Mouse (Mus musculus) embryo, embryonic 11 days (tissue): ENCODE results near the gene Kcnc3.

Source experiments
- DNase-seq: peaks from one replicate; pipeline ENCODE4 v3.0.0-alpha.2; 2015

Kcnc3 gene

GRCm38 (mm10) chr7:44598336-44598735 lies 7.9 kb downstream of the Kcnc3 start:
- no peak for DNase-seq

- no peak for DNase-seq
Observed at GRCm38 (mm10) chr7:44600691-44601262, 10.3 kb downstream of the Kcnc3 start.

- DNase-seq = no peak
Observed at GRCm38 (mm10) chr7:44601646-44602045, 11.2 kb downstream of the Kcnc3 start.

DNA sequence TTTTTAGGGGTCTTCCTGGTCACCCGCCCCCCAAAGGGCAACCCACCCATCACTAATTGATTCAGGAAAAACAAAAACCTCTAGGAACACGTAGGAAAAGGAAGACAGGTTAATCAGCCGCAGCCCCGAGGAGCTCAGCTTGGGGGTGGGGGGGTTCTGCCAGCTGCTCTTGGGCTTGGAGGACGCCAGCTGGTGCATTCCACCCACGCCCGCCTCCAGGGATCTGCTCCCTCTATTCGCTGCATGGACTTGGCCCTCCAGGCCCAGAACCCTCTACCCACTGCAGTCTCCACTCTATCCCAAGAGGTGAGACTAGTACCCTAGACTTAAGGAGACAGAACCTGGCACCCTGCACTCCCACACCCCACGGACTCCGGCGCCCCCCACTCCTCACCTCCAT lies 12.0 kb downstream of the Kcnc3 start:
- DNase-seq = peak; percentile 44

DNA sequence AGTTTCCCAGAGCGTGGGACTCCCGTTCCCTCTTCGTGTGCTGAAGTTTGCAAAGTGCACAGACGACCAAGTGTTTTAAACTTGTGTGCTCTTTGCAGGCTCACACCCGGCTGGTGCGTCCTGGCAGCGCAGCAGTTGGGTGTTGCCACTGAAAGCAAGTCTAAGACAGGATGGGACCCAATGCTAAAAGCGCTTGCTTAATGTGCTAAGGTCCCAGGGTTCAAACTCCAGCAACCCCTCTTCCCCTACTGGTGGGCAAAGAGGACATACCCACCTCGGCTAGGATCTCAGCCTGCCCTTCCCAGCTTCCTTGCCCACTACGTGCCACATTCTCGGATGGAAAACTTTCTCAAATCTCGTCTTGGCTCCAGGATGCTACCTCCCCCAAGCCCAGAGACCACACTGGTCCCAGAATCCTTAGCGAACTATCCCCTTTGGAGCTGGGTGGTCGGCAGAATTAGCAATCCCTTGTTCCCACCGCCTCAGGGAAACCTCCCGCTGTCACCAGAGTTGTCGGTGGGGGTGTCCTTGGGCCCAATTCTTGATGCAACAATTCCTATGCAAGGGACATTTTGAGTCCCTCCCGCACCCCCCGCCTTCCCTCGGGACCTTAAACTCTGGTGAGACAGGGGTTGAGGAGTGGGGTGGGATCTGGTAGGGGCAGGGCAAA lies 12.9 kb downstream of the Kcnc3 start:
- DNase-seq = peak; percentile 50

DNA sequence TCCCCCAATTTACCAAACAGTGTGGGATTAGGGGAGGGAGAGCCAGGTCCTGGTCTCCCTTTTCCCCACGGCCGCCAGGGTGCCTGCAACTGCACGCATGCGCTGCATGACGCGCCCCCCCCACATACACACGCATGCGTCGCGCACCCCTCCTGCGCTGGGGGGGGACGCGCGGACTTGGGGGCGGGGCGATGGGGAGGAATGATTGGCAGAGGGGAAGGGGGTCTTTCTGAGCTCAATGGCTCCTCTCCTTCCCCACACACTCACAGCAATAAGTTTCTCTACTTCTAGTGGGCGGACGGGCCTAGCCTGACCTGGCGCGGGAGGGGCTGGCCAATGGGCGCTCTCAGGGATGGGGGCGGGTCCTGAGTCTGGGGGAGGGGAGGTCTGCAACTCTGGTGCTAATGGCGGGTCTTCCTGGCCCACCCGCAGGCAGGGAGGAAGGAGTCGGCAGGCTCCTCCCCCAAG lies 13.7 kb downstream of the Kcnc3 start:
- peak; percentile 90 for DNase-seq

GRCm38 (mm10) chr7:44604619-44605018 lies 14.2 kb downstream of the Kcnc3 start:
- DNase-seq = no peak

DNA sequence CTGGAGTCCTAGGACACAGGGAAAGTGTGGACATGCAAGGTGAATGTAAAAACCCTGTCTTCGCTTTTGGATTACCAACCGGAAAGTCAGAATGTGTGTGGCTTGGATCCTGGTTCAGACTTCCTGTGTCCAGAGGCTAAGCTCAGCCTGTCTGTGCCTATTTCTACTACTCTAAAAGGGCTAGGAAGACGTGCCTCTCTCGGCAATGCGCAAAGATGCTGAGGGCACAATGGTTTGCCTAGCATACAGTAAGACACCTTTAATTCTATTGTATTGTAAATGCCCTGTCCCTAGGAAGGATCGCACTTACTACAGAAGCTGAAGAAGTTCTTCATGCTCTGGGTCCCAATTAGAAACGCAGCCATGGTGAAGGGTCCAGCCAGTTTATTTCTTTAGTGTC lies 15.0 kb downstream of the Kcnc3 start:
- DNase-seq = no peak

DNA sequence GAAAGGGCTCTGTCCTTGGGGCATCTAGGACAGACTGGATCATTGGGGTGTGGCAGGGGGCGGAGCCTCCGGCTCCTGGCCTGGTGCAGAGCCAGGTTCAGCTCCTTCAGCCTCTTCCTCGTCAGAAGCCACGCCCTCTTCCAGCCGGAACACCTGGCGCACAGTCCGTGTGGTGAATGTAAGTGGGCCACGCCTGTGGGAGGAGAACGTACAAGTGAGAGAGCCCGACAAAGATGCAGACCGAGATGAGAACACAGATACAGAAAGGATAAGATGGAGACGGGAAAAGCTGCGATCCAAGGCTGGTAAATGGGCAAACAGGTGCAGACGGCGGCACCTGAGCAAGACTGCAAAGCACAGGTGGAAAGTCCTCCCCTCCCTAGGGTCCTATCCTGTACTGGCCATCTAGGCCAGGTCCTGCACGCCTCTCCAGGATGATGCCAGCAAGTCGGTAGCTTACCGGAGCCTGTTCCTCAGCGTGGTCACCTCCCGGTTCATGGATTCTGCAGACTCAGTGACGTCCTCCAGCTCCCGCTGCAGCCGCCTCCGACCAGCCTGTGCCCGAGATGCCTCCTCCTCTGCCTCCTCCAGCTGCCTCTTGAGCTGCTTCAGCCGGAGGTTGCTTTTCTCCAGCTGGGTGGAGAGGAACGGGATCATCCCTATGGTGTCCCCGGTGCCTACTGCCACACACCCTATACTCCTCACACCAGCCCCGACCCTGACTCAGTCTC lies 15.9 kb downstream of the Kcnc3 start:
- no peak for DNase-seq

DNA sequence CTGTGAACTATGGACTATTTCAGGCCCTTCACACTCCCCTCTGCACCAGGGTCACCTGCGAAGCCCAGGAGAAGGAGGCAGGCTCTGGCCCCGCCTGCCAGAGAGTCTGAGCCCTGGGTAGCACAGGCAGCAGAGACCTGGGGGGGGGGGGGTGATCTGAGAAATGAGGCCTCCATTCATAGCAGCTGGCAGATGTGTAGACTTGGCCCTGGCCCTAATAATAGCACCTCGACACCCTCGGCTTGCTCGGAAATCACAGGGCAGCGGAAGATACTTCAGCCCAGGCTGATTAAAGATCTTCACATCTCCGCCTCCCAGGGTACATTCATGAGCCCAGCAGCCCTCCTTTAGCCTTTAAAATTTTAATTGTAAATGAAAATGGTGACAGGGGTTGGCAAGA lies 21.7 kb downstream of the Kcnc3 start:
- DNase-seq = no peak

- peak; percentile 64 for DNase-seq
Observed at GRCm38 (mm10) chr7:44614041-44614688, 23.7 kb downstream of the Kcnc3 start.

GRCm38 (mm10) chr7:44615309-44615708 lies 24.8 kb downstream of the Kcnc3 start:
- DNase-seq = no peak

- no peak for DNase-seq
Observed at GRCm38 (mm10) chr7:44615987-44616386, 25.5 kb downstream of the Kcnc3 start.

DNA sequence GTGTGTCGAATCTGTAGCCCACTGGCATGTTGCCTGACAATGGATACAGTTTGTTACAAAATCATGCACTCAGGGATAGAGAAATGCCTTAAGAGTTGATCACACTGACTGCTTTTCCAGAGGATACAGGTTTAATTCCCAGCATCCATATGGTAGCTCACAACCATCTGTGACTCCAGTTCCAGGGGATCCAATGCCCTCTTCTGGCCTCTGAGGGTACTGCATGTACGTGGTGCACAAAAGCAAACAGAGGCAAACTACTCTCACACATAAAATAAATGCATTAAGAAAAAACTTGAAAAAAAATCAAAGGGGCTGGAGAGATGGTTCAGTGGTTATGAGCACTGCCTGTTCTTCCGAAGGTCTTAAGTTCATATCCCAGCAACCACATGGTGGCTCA lies 26.6 kb downstream of the Kcnc3 start:
- no peak for DNase-seq

DNA sequence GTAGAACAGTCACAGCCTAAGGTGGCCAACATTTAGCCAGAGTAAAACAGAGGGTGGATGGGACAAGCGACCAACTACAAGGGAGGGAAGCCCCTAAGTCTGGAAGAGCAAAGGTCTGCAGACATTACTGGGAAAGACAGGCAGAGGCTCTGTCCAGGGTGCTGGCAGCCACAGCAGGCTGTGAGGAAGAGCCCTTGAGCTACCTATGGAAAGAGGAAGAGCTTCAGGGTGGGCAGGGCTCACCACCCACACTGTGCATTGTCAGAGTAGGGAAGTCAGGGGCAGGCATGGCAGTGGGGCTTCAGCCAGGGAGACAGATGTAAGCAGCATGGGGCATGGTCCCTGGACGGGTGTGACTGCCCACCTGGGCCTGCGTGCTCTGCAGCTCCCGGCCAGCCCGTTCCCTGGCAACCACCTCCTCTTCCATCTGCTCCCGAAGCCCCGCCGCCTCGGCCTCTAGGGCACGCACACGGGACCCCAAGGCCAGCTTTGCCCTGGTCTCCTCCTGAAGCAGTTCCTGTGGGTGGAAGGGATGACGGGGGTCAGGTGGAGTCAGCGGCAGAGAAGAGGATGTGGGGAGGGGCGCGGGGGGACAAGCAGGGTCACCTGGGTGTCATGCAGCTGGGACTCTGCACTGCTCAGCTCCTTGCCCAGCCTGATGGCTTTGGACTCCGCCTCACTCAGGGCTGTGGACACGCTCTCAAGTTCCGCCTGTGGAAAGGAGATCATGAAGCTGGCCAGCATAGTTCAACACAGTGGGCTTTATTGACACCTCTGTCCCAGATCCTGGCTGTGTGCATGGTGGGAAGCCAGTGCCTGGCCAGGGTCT lies 33.5 kb downstream of the Kcnc3 start:
- no peak for DNase-seq

- DNase-seq = no peak
Observed at GRCm38 (mm10) chr7:44624543-44624826, 34.0 kb downstream of the Kcnc3 start.

GRCm38 (mm10) chr7:44624828-44625227 lies 34.4 kb downstream of the Kcnc3 start:
- DNase-seq = no peak

- DNase-seq = no peak
Observed at GRCm38 (mm10) chr7:44625241-44626067, 35.0 kb downstream of the Kcnc3 start.

- DNase-seq = no peak
Observed at GRCm38 (mm10) chr7:44626068-44626385, 35.6 kb downstream of the Kcnc3 start.

DNA sequence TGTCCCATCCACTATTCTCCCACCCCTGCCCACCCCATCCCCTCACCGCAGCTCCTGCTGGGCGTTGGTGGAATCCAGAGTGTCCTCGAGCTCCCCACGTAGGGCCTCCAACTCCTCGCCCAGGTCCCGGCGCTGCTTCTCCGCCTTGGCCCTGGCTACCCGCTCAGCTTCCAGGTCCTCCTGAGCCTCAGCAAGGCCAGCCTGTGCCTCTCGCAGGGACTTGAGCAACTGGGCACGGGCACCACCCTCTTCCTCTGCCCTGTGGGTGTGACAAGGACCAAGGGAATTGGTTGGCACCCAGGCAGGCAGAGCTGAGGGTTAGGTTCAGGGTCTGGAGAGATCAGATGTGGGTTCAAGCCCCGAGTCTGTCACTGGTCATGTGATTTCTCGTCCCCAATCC lies 36.5 kb downstream of the Kcnc3 start:
- DNase-seq = no peak

DNA sequence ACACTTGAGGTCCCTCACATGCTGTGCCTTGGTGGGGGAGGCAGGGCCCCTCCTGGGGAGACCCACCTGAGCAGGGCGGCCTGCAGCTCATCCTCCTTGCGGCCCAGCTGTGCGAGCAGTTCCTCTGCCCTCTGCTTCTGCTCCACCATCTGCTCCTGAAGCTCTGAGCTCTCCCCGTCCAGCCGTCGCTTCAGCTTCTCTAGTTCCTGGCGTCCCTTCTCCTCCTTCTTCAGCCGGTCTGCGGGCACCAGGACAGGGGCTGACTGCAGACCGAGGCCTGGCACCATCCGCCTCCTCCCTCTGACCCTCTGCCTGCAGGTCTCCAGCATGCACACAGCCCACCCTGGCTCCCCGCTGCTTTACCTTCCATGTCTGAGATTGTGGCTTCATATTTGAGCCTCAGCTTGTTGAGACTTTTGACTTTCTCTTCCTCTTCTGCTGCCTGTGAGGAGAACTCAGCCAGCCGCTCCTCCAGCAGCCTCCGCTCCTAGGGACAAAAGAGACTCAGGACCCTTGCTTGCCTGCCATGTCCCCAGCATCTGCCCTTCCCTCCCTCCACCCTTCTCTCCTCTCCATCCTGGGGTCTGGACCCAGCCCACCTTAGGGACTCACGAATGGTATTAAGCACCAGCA lies 38.1 kb downstream of the Kcnc3 start:
- no peak for DNase-seq

- DNase-seq = no peak
Observed at GRCm38 (mm10) chr7:44630437-44630836, 40.0 kb downstream of the Kcnc3 start.
